16 mouse cellular contexts compared by ENCODE assay signal in genomic region chr6:146123656-146124055, GRCm38 (mm10).
"Had no signal": no experiment of that assay in that cellular context is flagged by ENCODE, and none has a peak within 500 bp of the region (broad histone marks: within the 10 kb centered on the region; RNA-seq: fewer than 3 reads in every experiment).

No protein-coding gene starts in this region.

- H3K9ac ChIP-seq: lung, embryonic 15.5 days; midbrain, embryonic 13.5 days; midbrain, embryonic 15.5 days; neural tube, embryonic 13.5 days; stomach, embryonic 15.5 days had no signal

- H3K4me1 ChIP-seq: lung, embryonic 15.5 days; midbrain, embryonic 13.5 days; midbrain, embryonic 15.5 days; neural tube, embryonic 13.5 days; stomach, embryonic 15.5 days had no signal

- H3K27me3 ChIP-seq: lung, embryonic 15.5 days; midbrain, embryonic 13.5 days; midbrain, embryonic 15.5 days; neural tube, embryonic 13.5 days; stomach, embryonic 15.5 days had no signal

- H3K27ac ChIP-seq: lung, embryonic 15.5 days; midbrain, embryonic 13.5 days; midbrain, embryonic 15.5 days; neural tube, embryonic 13.5 days; stomach, embryonic 15.5 days; stomach, postnatal 0 days had no signal

- H3K36me3 ChIP-seq: lung, embryonic 15.5 days; midbrain, embryonic 13.5 days; midbrain, embryonic 15.5 days; neural tube, embryonic 13.5 days; stomach, embryonic 15.5 days had no signal

- H3K4me3 ChIP-seq: lung, embryonic 15.5 days; megakaryocyte, embryonic 14.5 days; midbrain, embryonic 13.5 days; midbrain, embryonic 15.5 days; neural tube, embryonic 13.5 days; stomach, embryonic 15.5 days had no signal

- ATAC-seq: lung, postnatal 0 days; midbrain, embryonic 13.5 days; midbrain, embryonic 15.5 days had no signal

- H3K9me3 ChIP-seq: lung, embryonic 15.5 days; midbrain, embryonic 13.5 days; midbrain, embryonic 15.5 days; neural tube, embryonic 13.5 days; stomach, embryonic 15.5 days had no signal

- H3K4me2 ChIP-seq: lung, embryonic 15.5 days; midbrain, embryonic 11.5 days; midbrain, embryonic 13.5 days; midbrain, embryonic 15.5 days; neural tube, embryonic 13.5 days; stomach, embryonic 15.5 days had no signal

- DNase-seq: lung, adult 2 months; lung, postnatal 14 days; lung, postnatal 36 days; right cerebral cortex, postnatal 14 days; thymus, adult 2 months; thymus, postnatal 25 days; thymus, postnatal 4 days had no signal
